Mouse (Mus musculus) neural tube, embryonic 14.5 days (tissue): ENCODE measurements at regions not wholly inside any gene's neighbourhood (a gene's known extent, or its start where the extent isn't known, plus 50 kb on each side); places are given as distances from the start of the nearest gene placed in this dataset.

ENCODE experiments used
- ATAC-seq: fragments of 200-750 bp; cut with Nextera tagmentation; 2 replicates; pipeline ENCODE4 v1.8.0; 2017; ENCODE audit warnings: low read depth, mild to moderate bottlenecking, moderate TSS enrichment, moderate library complexity
- H3K27ac ChIP-seq: fragments of 300-500 bp; sonication (generic); 2 replicates; pipeline ENCODE4 v1.5.1; 2014; ENCODE audit warnings: low read depth, mild to moderate bottlenecking, control low read depth, low read length, moderate library complexity, mixed read lengths
- H3K27me3 ChIP-seq: fragments of 300-500 bp; sonication (generic); 2 replicates; pipeline ENCODE4 v1.6.1; 2014; ENCODE audit warnings: low read length; ENCODE audit not compliant: control insufficient read depth, insufficient read depth
- H3K36me3 ChIP-seq: fragments of 300-500 bp; sonication (generic); 2 replicates; pipeline ENCODE4 v1.6.1; 2014; ENCODE audit warnings: low read length, mixed read lengths; ENCODE audit not compliant: control insufficient read depth, insufficient read depth
- H3K4me1 ChIP-seq: fragments of 300-500 bp; sonication (generic); 2 replicates; pipeline ENCODE4 v1.6.1; 2014; ENCODE audit warnings: low read length; ENCODE audit not compliant: control insufficient read depth, insufficient read depth
- H3K4me2 ChIP-seq: fragments of 300-500 bp; sonication (generic); 2 replicates; pipeline ENCODE4 v1.6.1; 2014; ENCODE audit warnings: mild to moderate bottlenecking, low read depth, low read length, control low read depth
- H3K4me3 ChIP-seq: fragments of 300-500 bp; sonication (generic); 2 replicates; pipeline ENCODE4 v1.5.1; 2014; ENCODE audit warnings: low read depth, low read length, control low read depth, mixed read lengths
- H3K9ac ChIP-seq: fragments of 300-500 bp; sonication (generic); replicated peaks from 2 replicates; pipeline ENCODE4 v1.6.1; 2014; ENCODE audit warnings: low read depth, mild to moderate bottlenecking, control low read depth, low read length, mixed read lengths
- H3K9me3 ChIP-seq: fragments of 300-500 bp; sonication (generic); 2 replicates; pipeline ENCODE4 v1.6.1; 2016; ENCODE audit warnings: low read length; ENCODE audit not compliant: control insufficient read depth
- WGBS: fragments of 180-500 bp; shearing (Covaris S2); extraction: QIAGEN DNeasy Blood & Tissue Kit; methylation state at CpG from one replicate; pipeline ENCODE4 v1.1.7; 2014; 5-methylcytosine and 5-hydroxymethylcytosine counted together

DNA sequence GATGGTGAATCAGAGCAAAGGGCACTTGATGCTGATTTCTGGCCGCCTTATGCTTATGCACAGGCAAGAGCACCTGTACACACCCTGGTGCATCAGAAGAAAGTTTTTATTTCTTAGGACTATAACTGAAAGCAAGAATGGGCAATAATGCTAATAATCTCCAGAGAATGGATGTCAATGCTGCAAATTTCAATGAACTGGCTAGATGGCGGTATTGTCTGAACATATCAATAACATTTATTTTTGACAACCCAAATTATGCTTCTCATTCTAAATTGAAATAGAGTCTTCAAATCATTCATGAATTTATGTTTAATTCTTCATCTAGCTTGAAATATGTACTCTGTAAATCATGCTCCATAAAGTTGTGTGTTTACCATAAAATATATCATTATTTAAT lies 399.0 kb downstream of the Flrt2 start:
- no peaks in the 10 kb centered on the region for H3K9me3 ChIP-seq
- H3K4me1 ChIP-seq, result no peaks in the 10 kb centered on the region
- no peaks in the 10 kb centered on the region for H3K36me3 ChIP-seq
- 94% methylated on average over 2 of the region's 2 CpGs for WGBS
- no peak overlapping the region for H3K4me2 ChIP-seq
- no peak overlapping the region for H3K27ac ChIP-seq
- ATAC-seq, result no peak
- H3K4me3 ChIP-seq, result no peak overlapping the region
- no peak overlapping the region for H3K9ac ChIP-seq
- H3K27me3 ChIP-seq, result no peaks in the 10 kb centered on the region

- Histone ChIP-seq H3K27me3 (no peaks in the 10 kb centered on the region), H3K27ac (no peak overlapping the region), H3K4me3 (no peak overlapping the region), H3K4me1 (no peaks in the 10 kb centered on the region), H3K9ac (no peak overlapping the region), H3K4me2 (no peak overlapping the region), H3K9me3 (no peaks in the 10 kb centered on the region), H3K36me3 (no peaks in the 10 kb centered on the region)
- 91% methylated on average over 1 of the region's 1 CpGs for WGBS
- no peak for ATAC-seq
Measured at GRCm38 (mm10) chr12:96106254-96106653, 414.2 kb downstream of the Flrt2 start.

GRCm38 (mm10) chr12:96114727-96115379 lies 422.8 kb downstream of the Flrt2 start:
- no peak overlapping the region for H3K4me3 ChIP-seq
- H3K27ac ChIP-seq, result no peak overlapping the region
- no peak overlapping the region for H3K4me2 ChIP-seq
- 18% methylated on average over 3 of the region's 3 CpGs for WGBS
- no peaks in the 10 kb centered on the region for H3K9me3 ChIP-seq
- no peak overlapping the region for H3K9ac ChIP-seq
- H3K36me3 ChIP-seq, result no peaks in the 10 kb centered on the region
- no peaks in the 10 kb centered on the region for H3K4me1 ChIP-seq
- H3K27me3 ChIP-seq, result no peaks in the 10 kb centered on the region
- ATAC-seq, result peak; percentile 78; the same call in 1 of the 2 replicates

GRCm38 (mm10) chr12:96117553-96117952 lies 425.5 kb downstream of the Flrt2 start:
- 93% methylated on average over 3 of the region's 3 CpGs for WGBS
- ATAC-seq, result no peak
- Histone ChIP-seq H3K4me1 (no peaks in the 10 kb centered on the region), H3K9ac (no peak overlapping the region), H3K27ac (no peak overlapping the region), H3K27me3 (no peaks in the 10 kb centered on the region), H3K36me3 (no peaks in the 10 kb centered on the region), H3K9me3 (no peaks in the 10 kb centered on the region), H3K4me3 (no peak overlapping the region), H3K4me2 (no peak overlapping the region)

DNA sequence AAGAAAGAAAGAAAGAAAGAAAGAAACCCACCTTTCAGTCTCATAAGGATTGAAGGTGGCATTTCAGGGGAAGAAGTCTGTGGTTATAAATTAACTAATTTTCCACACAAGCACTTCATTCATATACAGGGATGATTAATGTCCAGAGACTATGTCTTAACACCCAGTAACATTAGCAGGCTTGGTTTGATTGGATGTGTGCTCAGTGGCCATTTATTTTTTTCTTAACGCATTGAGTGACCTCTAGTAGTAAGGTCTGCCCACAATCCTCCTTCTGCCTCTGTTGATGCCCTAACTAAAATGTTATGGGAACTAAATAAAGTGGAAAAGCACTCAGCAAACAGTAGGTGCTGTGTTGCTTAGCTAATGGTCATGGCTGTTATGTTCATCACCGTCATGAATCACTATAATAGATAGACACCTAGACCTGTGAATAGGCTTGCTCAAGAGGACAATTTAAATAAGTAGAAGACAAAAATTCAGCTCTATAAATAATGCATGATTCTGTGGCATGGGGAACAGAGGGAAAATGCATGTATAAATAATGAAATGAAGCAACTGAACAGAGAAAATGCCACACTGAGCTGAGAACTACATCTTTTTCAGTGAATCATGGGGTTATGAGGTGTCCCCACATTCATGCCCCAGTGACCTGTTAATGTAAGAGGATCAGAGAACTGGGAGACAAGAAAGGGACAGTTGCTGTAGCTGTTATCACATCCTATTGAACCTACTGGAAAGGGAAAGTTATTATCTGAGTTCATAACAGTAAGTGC lies 432.3 kb downstream of the Flrt2 start:
- H3K9ac ChIP-seq, result no peak overlapping the region
- no peaks in the 10 kb centered on the region for H3K36me3 ChIP-seq
- no peak overlapping the region for H3K4me2 ChIP-seq
- WGBS, result 25% methylated on average over 2 of the region's 2 CpGs
- no peak for ATAC-seq
- no peaks in the 10 kb centered on the region for H3K4me1 ChIP-seq
- H3K9me3 ChIP-seq, result no peaks in the 10 kb centered on the region
- H3K4me3 ChIP-seq, result no peak overlapping the region
- no peaks in the 10 kb centered on the region for H3K27me3 ChIP-seq
- H3K27ac ChIP-seq, result no peak overlapping the region

- Histone ChIP-seq H3K36me3 (no peaks in the 10 kb centered on the region), H3K27me3 (no peaks in the 10 kb centered on the region), H3K9me3 (no peaks in the 10 kb centered on the region), H3K4me3 (no peak overlapping the region), H3K4me1 (0 out of 2 replicates have a peak, but pooled peaks cover 2% of the 10 kb centered on the region), H3K9ac (no peak overlapping the region), H3K27ac (no peak overlapping the region), H3K4me2 (no peak overlapping the region)
- ATAC-seq, result no peak
- 17% methylated on average over 4 of the region's 4 CpGs for WGBS
Measured at GRCm38 (mm10) chr12:96129870-96130454, 437.9 kb downstream of the Flrt2 start.

GRCm38 (mm10) chr12:96130796-96131512 lies 438.9 kb downstream of the Flrt2 start:
- WGBS, result 32% methylated on average over 9 of the region's 9 CpGs
- no peak overlapping the region for H3K27ac ChIP-seq
- no peaks in the 10 kb centered on the region for H3K27me3 ChIP-seq
- no peak overlapping the region for H3K9ac ChIP-seq
- no peak overlapping the region for H3K4me3 ChIP-seq
- no peaks in the 10 kb centered on the region for H3K9me3 ChIP-seq
- no peak for ATAC-seq
- 0 out of 2 replicates have a peak, but pooled peaks cover 2% of the 10 kb centered on the region for H3K4me1 ChIP-seq
- H3K36me3 ChIP-seq, result no peaks in the 10 kb centered on the region
- no peak overlapping the region for H3K4me2 ChIP-seq

DNA sequence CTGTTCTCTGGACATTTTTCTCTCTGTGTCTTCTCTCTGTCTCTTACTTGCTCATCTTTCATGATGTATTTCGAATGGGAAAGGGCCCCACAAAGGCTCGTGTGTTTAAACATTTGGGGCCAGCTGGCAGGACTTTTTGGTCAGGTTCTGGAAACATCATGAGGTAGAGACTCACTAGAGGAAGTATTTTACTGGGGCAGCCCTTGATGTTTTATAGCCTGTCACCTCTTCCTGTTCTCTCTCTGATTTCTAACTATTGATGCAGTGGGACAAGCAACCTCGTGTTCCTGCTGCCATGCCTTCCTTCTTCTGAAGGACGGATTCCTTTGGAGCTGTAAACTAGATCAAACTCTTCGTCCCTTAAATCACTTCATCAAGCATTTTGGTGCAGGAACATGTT lies 442.1 kb downstream of the Flrt2 start:
- H3K9me3 ChIP-seq, result no peaks in the 10 kb centered on the region
- H3K4me1 ChIP-seq, result 0 out of 2 replicates have a peak, but pooled peaks cover 2% of the 10 kb centered on the region
- no peak overlapping the region for H3K4me2 ChIP-seq
- no peaks in the 10 kb centered on the region for H3K36me3 ChIP-seq
- H3K27me3 ChIP-seq, result no peaks in the 10 kb centered on the region
- no peak overlapping the region for H3K9ac ChIP-seq
- H3K27ac ChIP-seq, result no peak overlapping the region
- no peak for ATAC-seq
- H3K4me3 ChIP-seq, result no peak overlapping the region
- 42% methylated on average over 5 of the region's 5 CpGs for WGBS
